Mouse (Mus musculus): ENCODE measurements around the gene Csn1s2a. TPM values are rescaled to one million over a fixed set of nuclear protein-coding genes. Genes with fewer than 3 reads are reported as not detected.
"Not testable (repeated sequence)": the region's sequence is repeated elsewhere in the genome, so short reads cannot be mapped to it uniquely, and the experiment has no call there.

The Csn1s2a gene
- polyA plus RNA-seq (2016; fragmentation: Nextera tagmentation; extraction: Ambion mirVana) = not detected in 2 replicates

DNA sequence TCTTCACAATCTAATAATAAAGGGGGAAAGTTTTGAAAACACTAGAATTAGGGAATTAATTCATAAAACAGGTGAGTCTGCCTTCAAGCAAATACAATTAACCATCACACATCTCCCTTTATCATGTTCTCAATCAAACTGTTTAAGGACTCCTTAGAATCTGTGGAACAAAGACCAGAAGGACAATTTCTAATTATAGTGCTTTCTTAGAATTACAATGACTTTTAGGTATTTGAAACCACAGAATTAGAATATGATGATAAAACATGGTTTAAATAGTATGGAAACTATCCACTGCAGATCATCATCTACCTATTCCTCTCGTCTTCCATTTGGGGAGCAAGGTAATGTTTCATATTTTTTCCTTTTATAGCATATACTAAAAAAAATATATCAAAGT, at the start of gene Csn1s2a:
Gene Csn1s2a (plus strand): TSS at position 301 of the 400 bp plus-strand sequence.
- 83% methylated on average over 1 of the region's 1 CpGs for WGBS
- no peaks in the 10 kb centered on the region for H3K4me1 ChIP-seq
- no peaks in the 10 kb centered on the region for H3K36me3 ChIP-seq
- H3K27ac ChIP-seq = no peak within 1 kb of the TSS
- H3K9me3 ChIP-seq = no peaks in the 10 kb centered on the region
- no peak within 1 kb of the TSS for H3K4me2 ChIP-seq (replicated peaks)
- no peak for ATAC-seq (ENCODE audit: insufficient number of reproducible peaks, insufficient read depth, low FRiP score, low TSS enrichment)
- no peak within 1 kb of the TSS for H3K4me3 ChIP-seq
- no peaks in the 10 kb centered on the region for H3K27me3 ChIP-seq
- H3K9ac ChIP-seq = no peak within 1 kb of the TSS

DNA sequence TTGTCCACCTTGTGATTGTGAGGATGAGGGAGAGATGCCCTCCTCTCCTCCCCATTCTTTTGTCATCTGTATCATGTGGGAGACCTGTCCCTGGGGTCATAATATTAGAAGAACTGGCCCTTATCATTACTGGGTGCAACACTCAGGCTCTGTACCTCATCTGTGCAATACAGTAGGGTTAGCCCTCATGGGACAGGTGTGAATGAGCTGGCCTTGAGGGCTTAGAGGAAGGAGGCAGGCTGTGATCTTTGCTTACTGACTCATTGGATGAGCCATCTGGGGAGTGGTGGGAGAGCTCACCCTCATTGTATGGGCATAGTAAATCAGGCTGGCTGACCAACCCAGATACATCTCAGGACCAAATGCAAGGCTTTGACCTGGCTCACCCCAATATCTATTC, 39.5 kb upstream of the Csn1s2a start:
- H3K27me3 ChIP-seq = no peaks in the 10 kb centered on the region
- no peak for ATAC-seq (ENCODE audit: insufficient number of reproducible peaks, insufficient read depth, low FRiP score, low TSS enrichment)
- no peak overlapping the region for H3K9ac ChIP-seq
- H3K27ac ChIP-seq = no peak overlapping the region
- no peaks in the 10 kb centered on the region for H3K4me1 ChIP-seq
- no peak overlapping the region for H3K4me3 ChIP-seq
- no peaks in the 10 kb centered on the region for H3K36me3 ChIP-seq
- no peak overlapping the region for H3K4me2 ChIP-seq (replicated peaks)
- no peaks in the 10 kb centered on the region for H3K9me3 ChIP-seq

DNA sequence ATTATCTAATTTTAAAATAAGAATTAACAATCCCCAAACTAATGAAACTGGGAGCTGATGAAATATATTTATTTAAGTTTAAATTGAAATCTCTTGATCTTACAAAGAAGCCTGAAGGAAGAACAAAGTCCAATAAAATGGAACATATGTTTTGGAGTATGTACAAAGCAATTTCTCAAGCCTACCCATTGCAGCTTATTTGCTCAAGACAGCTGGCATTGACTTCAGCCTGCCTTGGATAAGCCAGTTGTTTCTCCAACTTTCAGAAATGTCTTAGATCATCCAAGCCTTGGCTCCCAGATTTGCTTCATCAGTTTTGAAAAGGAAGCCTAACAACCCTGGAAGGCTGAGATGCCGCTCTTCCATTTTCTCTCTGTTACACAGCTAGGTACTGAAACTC, 20.9 kb upstream of the Csn1s2a start:
- Histone ChIP-seq H3K4me2 (replicated peaks) (no peak overlapping the region), H3K27ac (no peak overlapping the region), H3K4me3 (no peak overlapping the region), H3K4me1 (no peaks in the 10 kb centered on the region), H3K36me3 (no peaks in the 10 kb centered on the region), H3K27me3 (no peaks in the 10 kb centered on the region), H3K9me3 (no peaks in the 10 kb centered on the region), H3K9ac (no peak overlapping the region)
- no peak for ATAC-seq (ENCODE audit: insufficient number of reproducible peaks, insufficient read depth, low FRiP score, low TSS enrichment)
- WGBS = 85% methylated on average over 1 of the region's 1 CpGs

DNA sequence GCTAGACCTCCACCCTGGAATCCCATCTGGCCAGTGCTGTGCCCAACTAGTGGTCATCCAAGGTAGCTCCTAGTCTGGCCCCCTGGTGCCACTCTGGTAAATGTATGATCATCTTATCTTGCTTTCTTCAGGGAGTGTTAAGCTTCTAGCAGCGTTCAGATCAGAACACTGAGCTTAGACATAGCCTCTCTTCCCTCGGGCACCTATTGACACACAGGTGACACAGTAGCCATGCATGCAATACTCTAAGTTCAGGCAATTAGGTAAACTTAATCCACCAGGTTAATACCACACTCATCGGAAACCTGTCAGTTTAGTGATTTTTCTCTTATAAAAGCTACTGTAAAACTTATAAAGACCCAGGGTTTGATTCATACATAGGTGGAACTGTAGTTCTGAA, 9.8 kb upstream of the Csn1s2a start:
- no peak for ATAC-seq (ENCODE audit: insufficient number of reproducible peaks, insufficient read depth, low FRiP score, low TSS enrichment)
- Histone ChIP-seq H3K4me2 (replicated peaks) (no peak overlapping the region), H3K4me3 (no peak overlapping the region), H3K4me1 (no peaks in the 10 kb centered on the region), H3K9ac (no peak overlapping the region), H3K9me3 (no peaks in the 10 kb centered on the region), H3K27ac (no peak overlapping the region), H3K27me3 (no peaks in the 10 kb centered on the region), H3K36me3 (no peaks in the 10 kb centered on the region)
- WGBS = 77% methylated on average over 3 of the region's 3 CpGs

DNA sequence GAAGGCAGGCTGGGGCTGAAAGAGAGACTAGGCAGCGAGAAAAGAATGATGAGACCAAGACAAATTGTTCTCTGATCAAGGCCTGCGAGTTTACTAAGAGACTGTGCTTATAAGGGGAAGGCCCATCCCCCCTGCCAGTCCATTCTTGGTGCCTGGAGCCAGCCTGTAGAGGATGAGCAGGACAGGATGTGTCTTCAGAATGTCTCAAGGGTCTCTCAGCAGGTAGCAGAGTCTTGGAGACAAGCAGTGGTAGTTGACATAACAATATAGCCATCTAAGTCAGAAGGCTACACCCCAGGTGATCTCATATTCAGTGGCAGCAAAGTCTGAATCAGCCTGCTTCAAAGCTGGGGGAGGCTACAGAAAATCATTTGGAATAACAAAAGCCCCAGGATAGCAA, 2.2 kb upstream of the Csn1s2a start:
- 27% methylated on average over 2 of the region's 2 CpGs for WGBS
- ATAC-seq (ENCODE audit: insufficient number of reproducible peaks, insufficient read depth, low FRiP score, low TSS enrichment) = not testable (repeated sequence)

DNA sequence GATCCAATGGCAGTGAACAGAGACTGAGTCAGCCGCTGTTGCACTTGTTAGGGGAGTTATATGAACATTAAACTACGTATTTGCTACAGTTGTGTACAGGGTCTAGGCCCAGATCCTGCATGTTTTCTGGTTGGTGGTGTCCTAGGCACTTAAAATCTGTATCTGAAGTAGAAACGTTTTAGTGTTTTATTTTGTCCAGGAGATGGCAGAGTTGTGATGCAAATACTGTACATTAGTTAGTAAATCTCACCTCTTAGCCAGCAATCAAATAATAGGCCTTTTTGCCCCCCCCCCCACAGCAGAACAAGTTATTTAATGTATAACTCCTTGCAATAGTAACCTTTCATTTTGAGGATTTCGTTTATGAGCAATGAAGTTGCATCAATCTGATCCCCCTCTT, 8.4 kb downstream of the Csn1s2a start:
- Histone ChIP-seq H3K4me2 (replicated peaks) (no peak overlapping the region), H3K36me3 (no peaks in the 10 kb centered on the region), H3K4me1 (no peaks in the 10 kb centered on the region), H3K27me3 (no peaks in the 10 kb centered on the region), H3K9ac (no peak overlapping the region), H3K4me3 (no peak overlapping the region), H3K9me3 (no peaks in the 10 kb centered on the region), H3K27ac (no peak overlapping the region)
- no peak for ATAC-seq (ENCODE audit: insufficient number of reproducible peaks, insufficient read depth, low FRiP score, low TSS enrichment)
- 61% methylated on average over 4 of the region's 4 CpGs for WGBS

More for the DNA sequence above, 2.2 kb upstream of the Csn1s2a start:
- H3K27ac ChIP-seq; H3K9me3 ChIP-seq; H3K4me3 ChIP-seq; H3K27me3 ChIP-seq; H3K4me1 ChIP-seq; H3K36me3 ChIP-seq; H3K4me2 ChIP-seq (replicated peaks); H3K9ac ChIP-seq: not testable (repeated sequence)

DNA sequence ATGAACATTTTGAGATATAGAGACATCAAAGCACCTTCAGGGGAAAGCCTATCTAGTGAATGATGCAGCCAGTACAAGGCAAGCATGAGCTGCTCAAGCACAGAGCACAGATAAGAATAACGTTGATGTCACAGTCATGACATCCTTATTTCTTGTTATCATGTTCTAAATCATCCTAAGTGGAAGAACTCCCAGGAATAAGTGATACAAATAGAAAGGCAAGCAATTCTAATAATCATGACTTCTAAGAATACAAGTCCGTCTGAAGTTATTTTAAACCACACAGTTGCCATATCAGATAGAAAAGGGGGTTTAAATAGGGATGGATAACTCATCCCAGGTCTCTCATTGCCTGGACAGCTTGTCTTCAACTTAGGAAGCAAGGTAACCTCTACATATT, 33.4 kb downstream of the Csn1s2a start, which contains the start of gene Csn1s2b:
Gene Csn1s2b (plus strand): TSS at position 301 of the 400 bp plus-strand sequence.
- H3K27ac ChIP-seq = no peak within 1 kb of the TSS
- H3K4me1 ChIP-seq = no peaks in the 10 kb centered on the region
- no peak for ATAC-seq (ENCODE audit: insufficient number of reproducible peaks, insufficient read depth, low FRiP score, low TSS enrichment)
- no peak within 1 kb of the TSS for H3K4me2 ChIP-seq (replicated peaks)
- H3K4me3 ChIP-seq = no peak within 1 kb of the TSS
- WGBS = 64% methylated on average over 2 of the region's 2 CpGs
- no peaks in the 10 kb centered on the region for H3K36me3 ChIP-seq
- no peak within 1 kb of the TSS for H3K9ac ChIP-seq
- H3K27me3 ChIP-seq = no peaks in the 10 kb centered on the region
- H3K9me3 ChIP-seq = no peaks in the 10 kb centered on the region

DNA sequence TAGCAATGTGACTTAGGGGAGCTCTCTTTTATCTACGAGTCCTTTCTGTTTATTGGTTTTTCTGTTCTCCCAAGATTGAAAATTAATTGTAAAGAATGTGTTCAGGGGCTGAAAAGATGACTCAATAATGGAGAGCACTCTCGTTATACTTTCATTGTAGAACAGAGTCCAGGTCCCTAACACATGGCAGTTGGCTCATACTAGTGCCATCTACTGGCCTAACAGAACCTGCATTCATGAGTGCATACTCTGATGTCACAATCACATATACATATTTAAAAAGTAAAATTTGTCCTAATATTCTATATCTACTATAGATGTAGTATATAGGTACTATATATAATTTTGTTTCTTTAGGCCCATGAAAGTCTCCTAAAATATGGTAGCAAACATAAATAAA, 34.9 kb downstream of the Csn1s2a start:
- Histone ChIP-seq H3K4me3 (no peak overlapping the region), H3K27me3 (no peaks in the 10 kb centered on the region), H3K4me1 (no peaks in the 10 kb centered on the region), H3K4me2 (replicated peaks) (no peak overlapping the region), H3K9ac (no peak overlapping the region), H3K9me3 (no peaks in the 10 kb centered on the region), H3K27ac (no peak overlapping the region), H3K36me3 (no peaks in the 10 kb centered on the region)
- ATAC-seq (ENCODE audit: insufficient number of reproducible peaks, insufficient read depth, low FRiP score, low TSS enrichment) = no peak
- WGBS = 72% methylated on average over 2 of the region's 2 CpGs

DNA sequence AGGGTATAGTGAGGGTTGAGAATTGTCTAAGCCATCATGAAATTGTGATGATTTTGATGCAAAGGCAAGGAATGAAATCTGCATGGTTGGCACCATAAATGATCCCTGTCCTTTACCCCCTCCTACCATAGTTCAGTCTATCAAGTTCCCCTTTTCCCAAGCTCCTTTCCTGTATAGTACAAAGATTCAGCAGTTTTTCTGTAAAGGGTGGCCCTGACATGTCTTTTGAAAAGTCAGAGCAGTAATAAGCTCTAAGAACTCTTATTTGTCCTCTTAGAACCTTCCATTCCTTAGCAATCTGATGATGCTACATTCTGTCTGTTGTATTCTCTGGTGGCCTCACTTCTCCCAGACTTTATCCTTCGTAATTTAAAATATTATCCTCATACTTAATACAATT, 51.0 kb downstream of the Csn1s2a start, which contains the start of gene Prr27:
Gene Prr27 (plus strand): TSS at position 301 of the 400 bp plus-strand sequence.
- no peak for ATAC-seq (ENCODE audit: insufficient number of reproducible peaks, insufficient read depth, low FRiP score, low TSS enrichment)
- H3K9me3 ChIP-seq = no peaks in the 10 kb centered on the region
- H3K27ac ChIP-seq = no peak within 1 kb of the TSS
- 74% methylated on average over 1 of the region's 1 CpGs for WGBS
- H3K9ac ChIP-seq = no peak within 1 kb of the TSS
- no peaks in the 10 kb centered on the region for H3K36me3 ChIP-seq
- H3K4me3 ChIP-seq = no peak within 1 kb of the TSS
- H3K4me1 ChIP-seq = no peaks in the 10 kb centered on the region
- no peaks in the 10 kb centered on the region for H3K27me3 ChIP-seq
- H3K4me2 ChIP-seq (replicated peaks) = no peak within 1 kb of the TSS

Other genes with a start within 250 kb of the Csn1s2a start
- gene Sult1b1, start 236.4 kb upstream of the Csn1s2a start, polyA plus RNA-seq (2016; fragmentation: Nextera tagmentation; extraction: Ambion mirVana) = 0.18 TPM in 1 of 2 replicates, not detected in the other
- gene Sult1d1, start 205.5 kb upstream of the Csn1s2a start, polyA plus RNA-seq (2016; fragmentation: Nextera tagmentation; extraction: Ambion mirVana) = 0.24 TPM in 1 of 2 replicates, not detected in the other
- gene Sult1e1, start 183.0 kb upstream of the Csn1s2a start, polyA plus RNA-seq (2016; fragmentation: Nextera tagmentation; extraction: Ambion mirVana) = 3.5 and 4.3 TPM in 2 replicates
- gene Csn1s1, start 108.4 kb upstream of the Csn1s2a start, polyA plus RNA-seq (2016; fragmentation: Nextera tagmentation; extraction: Ambion mirVana) = not detected in 2 replicates
- not detected in 2 replicates for gene Csn2, start 74.9 kb upstream of the Csn1s2a start, polyA plus RNA-seq (2016; fragmentation: Nextera tagmentation; extraction: Ambion mirVana)
- gene Csn1s2b, start 33.5 kb downstream of the Csn1s2a start, polyA plus RNA-seq (2016; fragmentation: Nextera tagmentation; extraction: Ambion mirVana) = not detected in 2 replicates
- not detected in 2 replicates for gene Prr27, start 51.1 kb downstream of the Csn1s2a start, polyA plus RNA-seq (2016; fragmentation: Nextera tagmentation; extraction: Ambion mirVana)
- not detected in 2 replicates for gene Odam, start 110.5 kb downstream of the Csn1s2a start, polyA plus RNA-seq (2016; fragmentation: Nextera tagmentation; extraction: Ambion mirVana)
- not detected in 2 replicates for gene Csn3, start 151.0 kb downstream of the Csn1s2a start, polyA plus RNA-seq (2016; fragmentation: Nextera tagmentation; extraction: Ambion mirVana)
- not detected in 2 replicates for gene 2310003L06Rik, start 194.9 kb downstream of the Csn1s2a start, polyA plus RNA-seq (2016; fragmentation: Nextera tagmentation; extraction: Ambion mirVana)
- gene Gm28434, start 194.9 kb downstream of the Csn1s2a start, polyA plus RNA-seq (2016; fragmentation: Nextera tagmentation; extraction: Ambion mirVana) = not detected in 2 replicates
- not detected in 2 replicates for gene Cabs1, start 204.9 kb downstream of the Csn1s2a start, polyA plus RNA-seq (2016; fragmentation: Nextera tagmentation; extraction: Ambion mirVana)
- gene Smr3a, start 228.0 kb downstream of the Csn1s2a start, polyA plus RNA-seq (2016; fragmentation: Nextera tagmentation; extraction: Ambion mirVana) = not detected in 2 replicates

Measured in embryonic facial prominence, embryonic 12.5 days (tissue).